16 mouse cellular contexts compared by ENCODE assay signal in genomic region chr16:19979755-19980154, GRCm38 (mm10). TPM values are rescaled to one million over a fixed set of nuclear protein-coding genes. Genes with fewer than 3 reads are reported as not detected.
DNase-seq lines count a peak whose midpoint lies in the region; ATAC-seq and TF ChIP-seq lines count a peak whose summit lies in the region.
"Had no signal": no experiment of that assay in that cellular context is flagged by ENCODE, and none has a peak within 500 bp of the region (broad histone marks: within the 10 kb centered on the region; RNA-seq: fewer than 3 reads in every experiment).

No protein-coding gene starts in this region.

- no peak for TF ChIP-seq POLR2A in lung, adult 2 months (IDR thresholded peaks at IDR 0.05; ENCODE audit: borderline replicate concordance, extremely low read depth, low read depth, low read length)
- TF ChIP-seq POLR2A in bone marrow macrophage, adult 2 months (IDR thresholded peaks at IDR 0.05; ENCODE audit: borderline replicate concordance, low read depth, low read length) = no peak

- H3K4me3 ChIP-seq in heart, embryonic 13.5 days = peak overlapping the region; percentile 36; the same call in 1 of the 2 replicates
- no peak overlapping the region for H3K4me3 ChIP-seq in lung, embryonic 15.5 days
- no peak overlapping the region for H3K4me3 ChIP-seq in lung, adult 2 months (replicated peaks; ENCODE audit: extremely low read depth, low read depth, low read length)
- H3K4me3 ChIP-seq in bone marrow macrophage, adult 2 months (ENCODE audit: insufficient read depth, low read length) = peak overlapping the region; percentile 41
- no peak overlapping the region for H3K4me3 ChIP-seq in macrophage (ENCODE audit: inconsistent target)
- H3K4me3 ChIP-seq in forebrain, embryonic 13.5 days = no peak overlapping the region
- H3K4me3 ChIP-seq in midbrain, embryonic 11.5 days (ENCODE audit: low read depth, low read length) = no peak overlapping the region
- H3K4me3 ChIP-seq: embryonic facial prominence, embryonic 15.5 days; forebrain, embryonic 15.5 days; limb, embryonic 12.5 days had no signal

- no peaks in the 10 kb centered on the region for H3K9me3 ChIP-seq in heart, embryonic 13.5 days
- no peaks in the 10 kb centered on the region for H3K9me3 ChIP-seq in lung, embryonic 15.5 days
- no peaks in the 10 kb centered on the region for H3K9me3 ChIP-seq in forebrain, embryonic 13.5 days (replicated peaks)
- H3K9me3 ChIP-seq in midbrain, embryonic 11.5 days (ENCODE audit: control insufficient read depth, low read length) = no peaks in the 10 kb centered on the region
- H3K9me3 ChIP-seq: embryonic facial prominence, embryonic 15.5 days; forebrain, embryonic 15.5 days; limb, embryonic 12.5 days had no signal

- no peak for TF ChIP-seq CTCF in lung, adult 2 months (IDR thresholded peaks at IDR 0.05; ENCODE audit: insufficient read depth, low read length)
- TF ChIP-seq CTCF in bone marrow macrophage, adult 2 months (IDR thresholded peaks at IDR 0.05; ENCODE audit: low read depth, low read length) = no peak

- peak overlapping the region; percentile 65 for H3K4me2 ChIP-seq in heart, embryonic 13.5 days
- H3K4me2 ChIP-seq in lung, embryonic 15.5 days = peak overlapping the region; percentile 37; the same call in 1 of the 2 replicates
- no peak overlapping the region for H3K4me2 ChIP-seq in forebrain, embryonic 13.5 days
- no peak overlapping the region for H3K4me2 ChIP-seq in midbrain, embryonic 11.5 days
- H3K4me2 ChIP-seq: embryonic facial prominence, embryonic 15.5 days; forebrain, embryonic 15.5 days; limb, embryonic 12.5 days had no signal

- peaks cover 24% of the 10 kb centered on the region for H3K4me1 ChIP-seq in heart, embryonic 13.5 days
- peaks cover 21% of the 10 kb centered on the region for H3K4me1 ChIP-seq in lung, embryonic 15.5 days
- H3K4me1 ChIP-seq in lung, adult 2 months (ENCODE audit: control insufficient read depth, insufficient read depth, low read length) = peaks cover 3% of the 10 kb centered on the region
- peaks cover 40% of the 10 kb centered on the region for H3K4me1 ChIP-seq in bone marrow macrophage, adult 2 months (ENCODE audit: control insufficient read depth, insufficient read depth, low read length)
- H3K4me1 ChIP-seq in forebrain, embryonic 13.5 days = no peaks in the 10 kb centered on the region
- no peaks in the 10 kb centered on the region for H3K4me1 ChIP-seq in midbrain, embryonic 11.5 days (ENCODE audit: control insufficient read depth, insufficient read depth, low read length)
- H3K4me1 ChIP-seq: embryonic facial prominence, embryonic 15.5 days; forebrain, embryonic 15.5 days; limb, embryonic 12.5 days had no signal

- H3K79me2 ChIP-seq in macrophage (ENCODE audit: inconsistent target) = peaks cover 73% of the 10 kb centered on the region

- no peak for DNase-seq in heart, postnatal 4 days
- DNase-seq in lung, adult 2 months = no peak
- DNase-seq in midbrain, embryonic 11.5 days (ENCODE audit: low spot score, missing footprints) = no peak
- DNase-seq: adrenal gland, adult 2 months; kidney, postnatal 10 days; layer of hippocampus, postnatal 36 days; thymus, postnatal 36 days had no signal

- ATAC-seq in heart, embryonic 13.5 days (ENCODE audit: extremely low read depth, insufficient number of reproducible peaks, low FRiP score, low TSS enrichment) = no peak
- no peak for ATAC-seq in lung, embryonic 15.5 days (ENCODE audit: borderline replicate concordance, extremely low read depth, low FRiP score, low TSS enrichment)
- ATAC-seq in forebrain, embryonic 13.5 days = no peak
- ATAC-seq in midbrain, embryonic 11.5 days (ENCODE audit: low FRiP score) = no peak
- ATAC-seq: forebrain, embryonic 15.5 days; hindbrain, embryonic 16.5 days had no signal

- peak overlapping the region; percentile 56 for H3K27ac ChIP-seq in heart, embryonic 13.5 days (replicated peaks)
- peak overlapping the region; percentile 37 for H3K27ac ChIP-seq in lung, embryonic 15.5 days
- H3K27ac ChIP-seq in bone marrow macrophage, adult 2 months (ENCODE audit: insufficient read depth, low read depth, low read length) = peak overlapping the region; percentile 85
- peak overlapping the region; percentile 62 for H3K27ac ChIP-seq in macrophage
- no peak overlapping the region for H3K27ac ChIP-seq in forebrain, embryonic 13.5 days
- no peak overlapping the region for H3K27ac ChIP-seq in midbrain, embryonic 11.5 days (ENCODE audit: low read depth, low read length)
- H3K27ac ChIP-seq: embryonic facial prominence, embryonic 15.5 days; forebrain, embryonic 15.5 days; limb, embryonic 12.5 days had no signal

- H3K27me3 ChIP-seq in heart, embryonic 13.5 days (replicated peaks) = no peaks in the 10 kb centered on the region
- H3K27me3 ChIP-seq in lung, embryonic 15.5 days = no peaks in the 10 kb centered on the region
- no peaks in the 10 kb centered on the region for H3K27me3 ChIP-seq in forebrain, embryonic 13.5 days
- H3K27me3 ChIP-seq in midbrain, embryonic 11.5 days (ENCODE audit: control insufficient read depth, insufficient read depth, low read length) = no peaks in the 10 kb centered on the region
- H3K27me3 ChIP-seq: embryonic facial prominence, embryonic 15.5 days; forebrain, embryonic 15.5 days; limb, embryonic 12.5 days had no signal

- no peaks in the 10 kb centered on the region for H3K36me3 ChIP-seq in heart, embryonic 13.5 days
- H3K36me3 ChIP-seq in lung, embryonic 15.5 days = no peaks in the 10 kb centered on the region
- no peaks in the 10 kb centered on the region for H3K36me3 ChIP-seq in macrophage (ENCODE audit: inconsistent target)
- H3K36me3 ChIP-seq in forebrain, embryonic 13.5 days (ENCODE audit: poor library complexity, severe bottlenecking) = no peaks in the 10 kb centered on the region
- H3K36me3 ChIP-seq in midbrain, embryonic 11.5 days (ENCODE audit: control insufficient read depth, insufficient read depth, low read length) = no peaks in the 10 kb centered on the region
- H3K36me3 ChIP-seq: embryonic facial prominence, embryonic 15.5 days; forebrain, embryonic 15.5 days; limb, embryonic 12.5 days had no signal

- H3K9ac ChIP-seq in heart, embryonic 13.5 days = no peak overlapping the region
- no peak overlapping the region for H3K9ac ChIP-seq in lung, embryonic 15.5 days
- no peak overlapping the region for H3K9ac ChIP-seq in forebrain, embryonic 13.5 days
- no peak overlapping the region for H3K9ac ChIP-seq in midbrain, embryonic 11.5 days (ENCODE audit: low read length)
- H3K9ac ChIP-seq: embryonic facial prominence, embryonic 15.5 days; forebrain, embryonic 15.5 days; limb, embryonic 12.5 days had no signal

- 60% methylated on average over 2 of the region's 2 CpGs for WGBS in heart, embryonic 13.5 days
- 60% methylated on average over 2 of the region's 2 CpGs for WGBS in lung, embryonic 15.5 days
- WGBS in lung, adult 2 months = 22% methylated on average over 2 of the region's 2 CpGs
- WGBS in macrophage (ENCODE audit: missing documents) = 0% methylated on average over 2 of the region's 2 CpGs
- 91% methylated on average over 2 of the region's 2 CpGs for WGBS in forebrain, embryonic 13.5 days
- 87% methylated on average over 2 of the region's 2 CpGs for WGBS in midbrain, embryonic 11.5 days

RNA-seq across cellular contexts. Expression of gene Klhl6, which starts 3.1 kb away (rescaled TPM):
- 22.3 and 25.9 TPM in 2 replicates for polyA plus RNA-seq in heart, embryonic 13.5 days (2015; fragmentation: Nextera tagmentation; extraction: Ambion mirVana)
- 10 to 100 TPM; 12.4 to 12.5 TPM for total RNA-seq in heart, postnatal 4 days (2021)
- 18.4 and 19.7 TPM in 2 replicates for polyA plus RNA-seq in lung, embryonic 15.5 days (2015; fragmentation: Nextera tagmentation; extraction: Ambion mirVana)
- polyA plus RNA-seq in lung, adult 2 months (2012; rRNA removed) = 3.7 and 7.2 TPM in 2 replicates
- polyA plus RNA-seq in bone marrow macrophage, adult 2 months (2012; ENCODE audit: insufficient read depth, insufficient read length, missing spikeins) = 47.2 and 50.7 TPM in 2 replicates
- 10 to 100 TPM in 18 of 26 experiments, 1 to 10 TPM in 8; 1.2 to 51.3 (median 25.3) TPM for total RNA-seq in macrophage (2018; cell fraction: chromatin; rRNA removed)
- total RNA-seq in macrophage (2018; cell fraction: cytosol; rRNA removed) = 10 to 100 TPM in 24 of 26 experiments, 1 to 10 TPM in 2; 7.7 to 25.4 (median 20.9) TPM
- 10 to 100 TPM in 19 of 26 experiments, 1 to 10 TPM in 7; 1.8 to 43.7 (median 19.7) TPM for total RNA-seq in macrophage (2018; cell fraction: nucleus; rRNA removed)
- 15.2 to 25.6 TPM (median 16.3 TPM) in 3 replicates for polyA plus RNA-seq in macrophage (2018)
- 3.9 and 5.0 TPM in 2 replicates for polyA plus RNA-seq in forebrain, embryonic 13.5 days (2015; fragmentation: Nextera tagmentation; extraction: Ambion mirVana)
- 7.0 and 8.4 TPM in 2 replicates for polyA plus RNA-seq in midbrain, embryonic 11.5 days (2014; fragmentation: Nextera tagmentation; extraction: Ambion mirVana)

Comparison
In these comparisons a context has a peak if more than half of its experiments do, and no peak if none do; other contexts are left out.
1. H3K27ac ChIP-seq: peak in heart, embryonic 13.5 days (single experiment), lung, embryonic 15.5 days (single experiment), bone marrow macrophage, adult 2 months (single experiment) and macrophage (single experiment); none in forebrain, embryonic 13.5 days (single experiment) and midbrain, embryonic 11.5 days (single experiment).
2. H3K4me2 ChIP-seq: peak in heart, embryonic 13.5 days (single experiment) and lung, embryonic 15.5 days (single experiment); none in forebrain, embryonic 13.5 days (single experiment) and midbrain, embryonic 11.5 days (single experiment).
3. H3K4me3 ChIP-seq: peak in heart, embryonic 13.5 days (single experiment) and bone marrow macrophage, adult 2 months (single experiment); none in lung, embryonic 15.5 days (single experiment), lung, adult 2 months (single experiment), macrophage (single experiment), forebrain, embryonic 13.5 days (single experiment) and midbrain, embryonic 11.5 days (single experiment).